Mouse (Mus musculus) neural tube, embryonic 11.5 days (tissue): ENCODE data around the gene 2300009A05Rik. TPM values are rescaled to one million over a fixed set of nuclear protein-coding genes. Genes with fewer than 3 reads are reported as not detected.
A peak's percentile ranks its signal among the peaks of the same experiment; 100 is the strongest.

Source experiments
- ATAC-seq: fragments of 200-750 bp; cut with Nextera tagmentation; 2 replicates; pipeline ENCODE4 v1.8.0; 2017; ENCODE audit warnings: moderate number of reproducible peaks, mild to moderate bottlenecking, moderate TSS enrichment, moderate library complexity; ENCODE audit not compliant: insufficient read depth, low FRiP score, low TSS enrichment
- DNase-seq: peaks from one replicate; pipeline ENCODE4 v3.0.0-alpha.2; 2015; ENCODE audit warnings: low spot score
- H3K27ac ChIP-seq: fragments of 300-500 bp; sonication (generic); 2 replicates; pipeline ENCODE4 v1.5.1; 2014; ENCODE audit warnings: low read depth, mild to moderate bottlenecking, low read length
- H3K27me3 ChIP-seq: fragments of 300-500 bp; sonication (generic); 2 replicates; pipeline ENCODE4 v1.6.1; 2014; ENCODE audit warnings: mild to moderate bottlenecking, low read length, mixed read lengths; ENCODE audit not compliant: control insufficient read depth, insufficient read depth
- H3K36me3 ChIP-seq: fragments of 300-500 bp; sonication (generic); 2 replicates; pipeline ENCODE4 v1.6.1; 2014; ENCODE audit warnings: mild to moderate bottlenecking, low read length, moderate library complexity, mixed read lengths; ENCODE audit not compliant: control insufficient read depth, insufficient read depth
- H3K4me1 ChIP-seq: fragments of 300-500 bp; sonication (generic); 2 replicates; pipeline ENCODE4 v1.6.1; 2014; ENCODE audit warnings: low read length, mixed read lengths; ENCODE audit not compliant: control insufficient read depth, insufficient read depth
- H3K4me2 ChIP-seq: fragments of 300-500 bp; sonication (generic); 2 replicates; pipeline ENCODE4 v1.6.1; 2014; ENCODE audit warnings: low read depth, mild to moderate bottlenecking, moderate library complexity
- H3K4me3 ChIP-seq: fragments of 300-500 bp; sonication (generic); 2 replicates; pipeline ENCODE4 v1.5.1; 2014; ENCODE audit warnings: low read depth, low read length
- H3K9ac ChIP-seq: fragments of 300-500 bp; sonication (generic); 2 replicates; pipeline ENCODE4 v1.6.1; 2014; ENCODE audit warnings: mild to moderate bottlenecking, low read length
- H3K9me3 ChIP-seq: fragments of 300-500 bp; sonication (generic); 2 replicates; pipeline ENCODE4 v1.6.1; 2016; ENCODE audit warnings: low read length; ENCODE audit not compliant: control insufficient read depth
- WGBS: fragments of 180-500 bp; shearing (Covaris S2); extraction: QIAGEN DNeasy Blood & Tissue Kit; methylation state at CpG from one replicate; pipeline ENCODE4 v1.1.7; 2014; 5-methylcytosine and 5-hydroxymethylcytosine counted together
- polyA plus RNA-seq: library from polyadenylated mRNA; unstranded; fragments of >200 nt; fragmentation: Nextera tagmentation; extraction: Ambion mirVana; gene quantifications from 2 replicates; pipeline ENCODE4 v1.2.1, GENCODE M21; 2014

2300009A05Rik gene
- 40.5 and 43.8 TPM in 2 replicates for polyA plus RNA-seq

- H3K9me3 ChIP-seq: no peaks in the 10 kb centered on the region
- H3K4me2 ChIP-seq: peak within 1 kb of the TSS; percentile 79
- peaks cover 4% of the 10 kb centered on the region for H3K4me1 ChIP-seq
- DNase-seq (peak; percentile 91), ATAC-seq (peak; percentile 92)
- no peaks in the 10 kb centered on the region for H3K27me3 ChIP-seq
- H3K9ac ChIP-seq: peak within 1 kb of the TSS; percentile 75
- no peaks in the 10 kb centered on the region for H3K36me3 ChIP-seq
- under 1% methylated on average over 73 of the region's 74 CpGs for WGBS
- peak within 1 kb of the TSS; percentile 72 for H3K27ac ChIP-seq
- H3K4me3 ChIP-seq: peak within 1 kb of the TSS; percentile 88
These were observed at the start of gene 2300009A05Rik for GRCm38 (mm10) chr9:63398611-63399462. TSS of gene 2300009A05Rik (minus strand) at chr9:63399246.

DNA sequence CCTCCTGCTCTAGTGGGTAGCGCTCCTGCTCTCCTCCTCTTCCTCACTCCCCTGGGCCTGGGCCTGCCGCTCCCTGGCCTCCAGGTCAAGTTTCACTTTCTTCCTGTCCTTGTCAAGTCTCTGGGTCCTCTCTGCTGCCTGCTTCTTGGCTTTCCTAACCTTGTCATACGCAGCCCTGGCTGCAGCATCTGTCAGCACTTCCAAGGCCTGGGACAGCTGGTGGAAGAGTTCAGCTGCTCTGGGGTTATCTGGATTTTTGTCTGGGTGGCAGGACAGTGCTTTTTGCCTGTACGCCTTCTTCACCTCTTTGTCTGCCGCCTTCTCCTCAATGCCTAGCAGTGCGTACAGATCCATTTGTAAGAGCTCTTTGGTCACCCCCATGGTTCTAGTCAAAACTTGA is 44.6 kb upstream of the 2300009A05Rik start:
- Histone ChIP-seq H3K27me3 (no peaks in the 10 kb centered on the region), H3K4me3 (no peak overlapping the region), H3K4me1 (no peaks in the 10 kb centered on the region), H3K9me3 (no peaks in the 10 kb centered on the region), H3K27ac (no peak overlapping the region), H3K36me3 (no peaks in the 10 kb centered on the region), H3K4me2 (no peak overlapping the region), H3K9ac (no peak overlapping the region)
- WGBS: 75% methylated on average over 6 of the region's 6 CpGs
- DNase-seq: no peak
- no peak for ATAC-seq

DNA sequence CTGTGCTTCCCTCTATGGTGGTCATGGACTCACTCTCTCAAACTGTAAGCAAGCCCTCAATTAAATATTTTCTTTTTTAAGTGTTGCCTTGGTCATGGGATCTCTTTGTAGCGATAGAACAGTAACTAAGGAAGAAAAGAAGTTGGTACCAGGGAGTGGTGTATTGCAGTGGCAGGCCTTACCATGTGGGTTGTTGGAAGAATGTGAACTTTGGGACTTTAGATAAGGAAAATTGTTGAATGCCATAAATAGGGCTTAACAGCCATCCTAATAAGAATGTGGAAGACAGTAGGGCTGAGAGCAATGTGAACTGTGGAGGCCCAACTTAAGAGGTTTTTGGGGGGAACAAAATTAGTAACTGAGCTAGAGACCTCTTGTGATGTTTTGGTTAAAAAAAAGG is 31.6 kb upstream of the 2300009A05Rik start:
- Histone ChIP-seq H3K4me1 (no peaks in the 10 kb centered on the region), H3K27me3 (no peaks in the 10 kb centered on the region), H3K4me3 (no peak overlapping the region), H3K36me3 (no peaks in the 10 kb centered on the region), H3K9ac (no peak overlapping the region), H3K4me2 (no peak overlapping the region), H3K27ac (no peak overlapping the region), H3K9me3 (no peaks in the 10 kb centered on the region)
- DNase-seq: no peak
- ATAC-seq: no peak
- 80% methylated on average over 1 of the region's 1 CpGs for WGBS

DNA sequence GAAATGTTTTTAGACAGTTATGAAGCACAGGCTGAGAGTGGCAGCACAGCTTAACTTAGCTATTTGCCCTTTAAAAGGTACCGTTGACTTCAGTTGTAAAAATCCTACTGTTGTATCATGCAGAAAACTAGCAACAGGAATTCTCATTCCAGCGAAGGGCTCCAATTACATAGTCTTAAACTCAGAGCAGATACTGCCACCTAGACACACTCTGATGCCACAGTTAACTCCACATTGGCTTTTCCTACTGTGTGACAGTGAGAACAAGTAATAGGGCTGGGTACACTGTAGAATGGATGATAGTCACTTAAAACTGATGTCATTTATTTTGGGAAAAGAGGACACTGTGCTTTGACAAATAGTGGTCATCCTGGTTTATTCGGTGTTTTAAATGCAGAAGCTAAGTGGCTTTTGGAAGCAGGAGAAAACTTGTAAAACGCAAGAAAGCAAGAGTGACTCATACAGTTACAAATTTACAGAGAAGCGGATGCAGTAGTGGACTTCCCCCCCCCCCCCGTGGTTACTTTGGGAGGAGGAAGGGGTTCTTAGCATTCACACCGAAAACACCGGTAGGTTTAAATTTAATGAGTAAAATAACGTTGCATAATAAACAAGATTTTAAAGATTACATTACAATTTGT is 22.2 kb upstream of the 2300009A05Rik start:
- 66% methylated on average over 9 of the region's 9 CpGs for WGBS
- Histone ChIP-seq H3K4me1 (no peaks in the 10 kb centered on the region), H3K36me3 (no peaks in the 10 kb centered on the region), H3K27me3 (no peaks in the 10 kb centered on the region), H3K9me3 (no peaks in the 10 kb centered on the region), H3K27ac (no peak overlapping the region), H3K4me3 (no peak overlapping the region), H3K9ac (no peak overlapping the region), H3K4me2 (no peak overlapping the region)
- DNase-seq (no peak), ATAC-seq (no peak)

GRCm38 (mm10) chr9:63420396-63420795 is 21.4 kb upstream of the 2300009A05Rik start:
- DNase-seq: no peak
- ATAC-seq: no peak

GRCm38 (mm10) chr9:63400176-63400575 is 1.1 kb upstream of the 2300009A05Rik start:
- Histone ChIP-seq H3K9ac (no peak overlapping the region), H3K4me2 (no peak overlapping the region), H3K27ac (no peak overlapping the region), H3K36me3 (no peaks in the 10 kb centered on the region), H3K9me3 (no peaks in the 10 kb centered on the region), H3K4me3 (no peak overlapping the region), H3K4me1 (peaks cover 4% of the 10 kb centered on the region), H3K27me3 (no peaks in the 10 kb centered on the region)
- ATAC-seq (no peak), DNase-seq (no peak)
- 94% methylated on average over 1 of the region's 1 CpGs for WGBS

More at GRCm38 (mm10) chr9:63420396-63420795, 21.4 kb upstream of the 2300009A05Rik start:
- Histone ChIP-seq H3K27me3 (no peaks in the 10 kb centered on the region), H3K27ac (no peak overlapping the region), H3K4me1 (no peaks in the 10 kb centered on the region), H3K9ac (no peak overlapping the region), H3K4me3 (no peak overlapping the region), H3K4me2 (no peak overlapping the region), H3K36me3 (no peaks in the 10 kb centered on the region), H3K9me3 (no peaks in the 10 kb centered on the region)
- 21% methylated on average over 6 of the region's 6 CpGs for WGBS

DNA sequence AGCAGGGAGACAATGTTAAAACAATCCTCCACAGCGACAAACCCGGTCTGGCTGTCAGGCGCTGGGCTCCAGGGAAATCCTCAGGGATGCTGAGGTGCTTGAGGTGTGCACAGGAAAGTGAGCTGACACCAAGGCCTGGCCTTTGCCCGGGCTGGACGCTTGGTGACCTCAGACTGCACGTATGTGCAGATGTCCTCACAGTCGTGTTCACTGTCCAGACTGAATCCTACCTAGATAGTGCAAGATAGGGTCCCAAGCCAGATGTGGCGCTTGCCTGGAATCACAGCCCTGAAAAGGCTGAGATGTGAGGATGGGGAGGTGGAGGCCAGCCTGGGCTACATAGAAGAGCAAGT is 393 bp upstream of the 2300009A05Rik start:
- ATAC-seq (peak; percentile 63), DNase-seq (no peak)
- WGBS: 3% methylated on average over 8 of the region's 8 CpGs
- Histone ChIP-seq H3K36me3 (no peaks in the 10 kb centered on the region), H3K4me2 (peak overlapping the region; percentile 79), H3K9me3 (no peaks in the 10 kb centered on the region), H3K27me3 (no peaks in the 10 kb centered on the region), H3K27ac (peak overlapping the region; percentile 72; the same call in 1 of the 2 replicates), H3K9ac (peak overlapping the region; percentile 75), H3K4me1 (peaks cover 4% of the 10 kb centered on the region), H3K4me3 (peak overlapping the region; percentile 88)

DNA sequence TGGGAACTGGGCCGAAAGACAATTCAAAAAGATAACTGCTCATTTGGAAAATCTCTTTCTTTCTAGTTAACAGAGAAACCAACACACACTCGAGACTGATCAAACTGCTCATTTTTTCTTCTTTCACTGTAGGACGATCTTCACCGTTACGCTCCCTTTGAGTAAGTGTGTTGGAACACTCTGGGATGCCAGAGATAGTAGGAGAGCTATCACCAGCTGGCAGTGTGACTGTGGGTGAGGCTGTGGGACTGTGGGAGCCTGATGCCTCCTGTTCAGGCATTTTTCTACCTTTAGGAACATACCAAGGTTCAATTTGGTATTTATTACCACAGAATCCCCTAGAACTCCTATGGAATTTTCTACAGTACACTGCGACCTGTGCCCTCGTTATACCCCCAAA is 3.4 kb downstream of the 2300009A05Rik start:
- DNase-seq (no peak), ATAC-seq (no peak)
- 85% methylated on average over 7 of the region's 7 CpGs for WGBS
- Histone ChIP-seq H3K4me2 (no peak overlapping the region), H3K9ac (no peak overlapping the region), H3K36me3 (no peaks in the 10 kb centered on the region), H3K4me3 (no peak overlapping the region), H3K4me1 (peaks cover 4% of the 10 kb centered on the region), H3K27ac (no peak overlapping the region), H3K9me3 (no peaks in the 10 kb centered on the region), H3K27me3 (no peaks in the 10 kb centered on the region)

- H3K9ac ChIP-seq: no peak overlapping the region
- H3K27ac ChIP-seq: no peak overlapping the region
- H3K9me3 ChIP-seq: no peaks in the 10 kb centered on the region
- H3K4me1 ChIP-seq: no peaks in the 10 kb centered on the region
- ATAC-seq (no peak), DNase-seq (no peak)
- no peaks in the 10 kb centered on the region for H3K36me3 ChIP-seq
- no peaks in the 10 kb centered on the region for H3K27me3 ChIP-seq
- H3K4me3 ChIP-seq: no peak overlapping the region
- 79% methylated on average over 2 of the region's 2 CpGs for WGBS
- H3K4me2 ChIP-seq: no peak overlapping the region
These were observed 7.7 kb downstream of the 2300009A05Rik start for GRCm38 (mm10) chr9:63391307-63391706.
